Mouse (Mus musculus) mammary gland, adult 2 months (tissue): ENCODE data around the gene Otub1. TPM values are rescaled to one million over a fixed set of nuclear protein-coding genes. Genes with fewer than 3 reads are reported as not detected.

Experiments used
- polyA plus RNA-seq: library from polyadenylated mRNA; depleted of rRNA; stranded (reverse); fragments of >200 nt; gene quantifications from 2 replicates; pipeline ENCODE4 v1.2.3, GENCODE M21; 2012; ENCODE audit warnings: low replicate concordance; rRNA removed

Otub1 gene
- 84.0 and 95.1 TPM in 2 replicates for polyA plus RNA-seq

DNA sequence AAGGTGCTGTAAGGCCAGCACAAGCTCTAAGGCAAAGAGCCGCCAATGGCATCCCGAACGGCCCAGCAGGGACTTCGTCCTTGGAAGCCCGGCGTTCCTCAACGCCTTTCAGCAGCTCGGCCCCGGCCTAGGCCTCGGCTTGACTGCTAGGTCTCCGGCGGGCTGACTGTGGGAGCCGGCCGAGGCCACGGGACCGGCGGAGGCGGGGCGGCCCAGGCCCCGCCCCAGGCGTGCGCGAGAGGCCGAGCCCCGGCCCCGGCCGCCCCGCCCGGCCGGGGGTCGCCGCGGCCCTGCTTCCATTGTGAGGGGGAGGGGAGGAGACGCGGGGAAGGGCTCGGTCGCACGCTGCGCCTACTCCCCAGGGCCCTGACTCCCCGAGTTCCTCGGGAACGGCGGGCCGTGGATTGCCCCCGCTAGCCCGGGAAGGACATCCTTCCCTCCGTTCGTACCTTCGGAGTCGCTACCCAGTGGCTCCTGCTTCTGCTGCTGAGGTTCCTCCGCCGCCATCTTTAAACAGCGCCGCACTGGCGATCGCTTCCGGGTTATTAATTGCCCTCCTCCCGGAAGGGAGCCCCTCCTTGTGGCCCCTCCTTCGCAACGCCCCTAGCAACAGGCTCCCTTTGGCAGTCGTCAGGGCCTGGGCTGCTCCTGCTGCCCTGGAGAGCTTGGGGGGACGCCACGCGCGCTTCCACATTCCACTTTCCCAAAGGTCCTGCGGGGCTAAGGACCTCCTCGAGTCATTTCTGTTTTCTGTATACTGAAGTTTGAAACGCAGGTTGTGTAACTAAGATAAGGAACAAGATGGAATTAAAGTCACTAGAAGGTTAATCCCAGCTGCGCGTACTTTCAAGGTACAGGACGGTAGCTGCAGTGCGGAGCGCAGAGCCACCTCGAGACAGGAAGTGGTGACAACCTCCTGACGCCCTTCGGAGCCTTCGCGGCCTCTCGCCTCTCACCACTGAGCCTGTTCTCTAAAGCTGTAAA lies at the start of gene Otub1:
TSS of gene Otub1 (minus strand) at position 564 of the 984 bp plus-strand sequence.

GRCm38 (mm10) chr19:7240782-7241690 lies 34.9 kb upstream of the Otub1 start, which contains the start of gene Naa40:
Gene Naa40, minus strand, starts transcription at chr19:7241183.

DNA sequence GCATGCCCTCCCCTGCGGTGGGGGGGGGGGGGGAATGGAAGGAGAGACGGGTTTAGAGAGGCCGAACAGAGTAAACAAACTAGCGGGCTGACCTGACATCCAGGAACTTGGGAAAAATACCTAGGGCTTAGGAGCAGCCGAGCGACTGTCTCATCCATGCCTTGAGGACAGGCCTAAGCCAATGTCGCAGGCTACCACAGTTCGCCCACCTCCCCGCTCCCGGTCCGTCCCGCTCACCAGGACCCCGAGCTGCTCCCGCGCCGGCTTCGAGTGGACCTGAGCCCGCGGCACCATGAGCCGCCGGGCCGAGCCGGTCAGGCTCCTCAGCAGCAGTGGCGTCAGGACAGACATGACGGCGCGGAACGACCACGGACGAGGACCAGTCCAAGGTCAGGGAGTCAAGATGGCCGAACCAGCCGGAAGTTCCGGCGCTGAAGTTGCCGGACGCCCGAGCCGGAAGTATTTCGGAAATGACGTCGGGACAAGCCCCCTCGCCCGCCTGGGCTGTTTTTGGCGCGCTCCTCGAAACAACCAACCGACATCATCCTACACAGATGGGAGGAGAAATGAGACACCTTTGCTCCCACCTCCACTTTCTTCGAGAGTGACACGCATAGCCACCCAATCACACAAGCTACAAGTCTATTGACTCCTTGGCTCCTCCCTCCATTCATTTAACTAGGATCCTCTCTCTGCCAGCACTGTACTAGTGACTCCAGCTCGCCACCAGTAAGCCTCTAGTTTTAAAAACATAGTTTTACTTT lies 11.2 kb upstream of the Otub1 start, which contains the start of gene Cox8a:
TSS of gene Cox8a (minus strand) at position 455 of the 764 bp plus-strand sequence.

Other genes with a start within 250 kb of the Otub1 start
- 86.1 and 130 TPM in 2 replicates for gene Ppp1r14b, start 231.3 kb downstream of the Otub1 start, polyA plus RNA-seq
- 73.1 and 79.6 TPM in 2 replicates for gene Plcb3, start 229.8 kb downstream of the Otub1 start, polyA plus RNA-seq
- gene Fkbp2, start 225.8 kb downstream of the Otub1 start, polyA plus RNA-seq = 20.6 and 22.2 TPM in 2 replicates
- 95.9 and 128 TPM in 2 replicates for gene Vegfb, start 218.7 kb downstream of the Otub1 start, polyA plus RNA-seq
- gene Dnajc4, start 213.7 kb downstream of the Otub1 start, polyA plus RNA-seq = 55.4 and 59.2 TPM in 2 replicates
- 39.2 and 39.4 TPM in 2 replicates for gene Nudt22, start 210.2 kb downstream of the Otub1 start, polyA plus RNA-seq
- gene Trpt1, start 210.2 kb downstream of the Otub1 start, polyA plus RNA-seq = 16.4 and 21.2 TPM in 2 replicates
- gene Fermt3, start 186.8 kb downstream of the Otub1 start, polyA plus RNA-seq = 50.9 and 104 TPM in 2 replicates
- 30.7 and 38.6 TPM in 2 replicates for gene Stip1, start 166.3 kb downstream of the Otub1 start, polyA plus RNA-seq
- 83.4 and 120 TPM in 2 replicates for gene Macrod1, start 149.5 kb downstream of the Otub1 start, polyA plus RNA-seq
- 0.16 and 0.17 TPM in 2 replicates for gene Flrt1, start 100.6 kb downstream of the Otub1 start, polyA plus RNA-seq
- gene Cox8a, start 11.3 kb upstream of the Otub1 start, polyA plus RNA-seq = 2,726 and 3,653 TPM in 2 replicates
- 20.9 and 29.3 TPM in 2 replicates for gene Naa40, start 34.9 kb upstream of the Otub1 start, polyA plus RNA-seq
- 9.6 and 14.5 TPM in 2 replicates for gene Rcor2, start 61.0 kb upstream of the Otub1 start, polyA plus RNA-seq
- gene Mark2, start 135.5 kb upstream of the Otub1 start, polyA plus RNA-seq = 81.6 and 147 TPM in 2 replicates
- gene Spindoc, start 176.7 kb upstream of the Otub1 start, polyA plus RNA-seq = 18.6 and 25.2 TPM in 2 replicates
- 29.2 and 60.5 TPM in 2 replicates for gene 2700081O15Rik, start 211.3 kb upstream of the Otub1 start, polyA plus RNA-seq